Mouse (Mus musculus) MEL (cell line): Measurements from ENCODE around the gene Il5. TPM values are rescaled to one million over a fixed set of nuclear protein-coding genes. Genes with fewer than 3 reads are reported as not detected.

Source experiments
- DNase-seq: peaks from one replicate; pipeline ENCODE4 v3.0.0; 2011; ENCODE audit warnings: low read depth, low spot score
- H3K27ac ChIP-seq: 2 replicates; pipeline ENCODE4 v1.5.1; 2012; ENCODE audit warnings: low read depth, mild to moderate bottlenecking, control low read depth, low read length, moderate library complexity; ENCODE audit not compliant: control insufficient read depth
- H3K27me3 ChIP-seq, 2 experiments: fragments of 150-350 bp in 1 of 2; sonication (generic) in 1 of 2; 2 replicates each; pipeline ENCODE4 v1.6.1; 2012; ENCODE audit warnings: low read length in 2 of 2, mild to moderate bottlenecking in 2 of 2, improper control_type of control experiment in 1 of 2, moderate library complexity in 1 of 2; ENCODE audit not compliant: insufficient read depth in 2 of 2, control insufficient read depth in 1 of 2
- H3K36me3 ChIP-seq, 2 experiments: 2 replicates each; pipeline ENCODE4 v1.6.1; 2012 to 2014; ENCODE audit warnings: low read length in 2 of 2, improper control_type of control experiment in 1 of 2, inconsistent platforms in 1 of 2, mild to moderate bottlenecking in 1 of 2; ENCODE audit not compliant: insufficient read depth in 2 of 2, control insufficient read depth in 1 of 2
- H3K4me1 ChIP-seq, 2 experiments: fragments of 150-350 bp in 1 of 2; sonication (generic) in 1 of 2; 2 replicates each; pipeline ENCODE4 v1.6.1; 2012; ENCODE audit warnings: low read length in 2 of 2, improper control_type of control experiment in 1 of 2, mild to moderate bottlenecking in 1 of 2; ENCODE audit not compliant: insufficient read depth in 2 of 2, control insufficient read depth in 1 of 2
- H3K4me3 ChIP-seq, 2 experiments: fragments of 150-350 bp in 1 of 2; sonication (generic) in 1 of 2; 2 replicates each; pipeline ENCODE4 v1.5.1; 2012; ENCODE audit warnings: low read depth in 2 of 2, low read length in 2 of 2, mild to moderate bottlenecking in 2 of 2, moderate library complexity in 2 of 2, control low read depth in 1 of 2, improper control_type of control experiment in 1 of 2; ENCODE audit not compliant: control insufficient read depth in 1 of 2, insufficient read depth in 1 of 2
- H3K79me2 ChIP-seq: 2 replicates; pipeline ENCODE4 v1.6.1; 2012; ENCODE audit warnings: mild to moderate bottlenecking, low read length, moderate library complexity; ENCODE audit not compliant: control insufficient read depth, poor library complexity, insufficient read depth
- H3K9ac ChIP-seq: 2 replicates; pipeline ENCODE4 v1.6.1; 2012; ENCODE audit warnings: low read depth, mild to moderate bottlenecking, control low read depth, low read length, moderate library complexity; ENCODE audit not compliant: control insufficient read depth, poor library complexity, severe bottlenecking
- H3K9me3 ChIP-seq: fragments of 150-350 bp; sonication (generic); replicated peaks from 2 replicates; pipeline ENCODE4 v1.6.1; 2012; ENCODE audit warnings: mild to moderate bottlenecking, low read length, improper control_type of control experiment, moderate library complexity; ENCODE audit not compliant: insufficient read depth
- CHD2 ChIP-seq: IDR thresholded peaks from 2 replicates; pipeline ENCODE4 v1.6.1; 2011; ENCODE audit warnings: low read length, improper control_type of control experiment
- CTCF ChIP-seq, 3 experiments: IDR thresholded peaks in 2 of 3; conservative IDR thresholded peaks in 1 of 3; 2 replicates each; pipeline ENCODE4 v1.5.1; 2011 to 2012; ENCODE audit warnings: low read length in 3 of 3, low read depth in 2 of 3, mild to moderate bottlenecking in 2 of 3, improper control_type of control experiment in 1 of 3, inconsistent platforms in 1 of 3, mixed read lengths in 1 of 3, moderate library complexity in 1 of 3; ENCODE audit not compliant: control insufficient read depth in 1 of 3, insufficient read depth in 1 of 3, poor library complexity in 1 of 3, severe bottlenecking in 1 of 3
- ELF1 ChIP-seq: IDR thresholded peaks from 2 replicates; pipeline ENCODE4 v1.6.1; 2014; ENCODE audit warnings: low read depth, mild to moderate bottlenecking, inconsistent platforms, low read length, improper control_type of control experiment, moderate library complexity
- GABPA ChIP-seq: IDR thresholded peaks from 2 replicates; pipeline ENCODE4 v1.6.1; 2012; ENCODE audit warnings: low read depth, mild to moderate bottlenecking, inconsistent platforms, low read length, improper control_type of control experiment, moderate library complexity
- GATA1 ChIP-seq: IDR thresholded peaks from 2 replicates; pipeline ENCODE4 v1.6.1; 2011; ENCODE audit warnings: low read depth, low read length, improper control_type of control experiment
- JUND ChIP-seq: IDR thresholded peaks from 2 replicates; pipeline ENCODE4 v1.6.1; 2011; ENCODE audit warnings: low read depth, mild to moderate bottlenecking, improper control_type of control experiment, low read length
- KAT2A ChIP-seq: conservative IDR thresholded peaks from 2 replicates; pipeline ENCODE4 v1.6.1; 2012; ENCODE audit warnings: low read depth, low read length, improper control_type of control experiment, inconsistent platforms
- MAFK ChIP-seq: IDR thresholded peaks from 2 replicates; pipeline ENCODE4 v1.6.1; 2011; ENCODE audit warnings: low read depth, mild to moderate bottlenecking, low read length, improper control_type of control experiment, borderline replicate concordance
- MAZ ChIP-seq: IDR thresholded peaks from 2 replicates; pipeline ENCODE4 v1.6.1; 2012; ENCODE audit warnings: low read depth, mild to moderate bottlenecking, inconsistent platforms, low read length, improper control_type of control experiment
- MYC ChIP-seq: IDR thresholded peaks from 2 replicates; pipeline ENCODE4 v1.6.1; 2011; ENCODE audit warnings: low read depth, mild to moderate bottlenecking, low read length, improper control_type of control experiment, moderate library complexity
- NELFE ChIP-seq: IDR thresholded peaks from 2 replicates; pipeline ENCODE4 v1.6.1; 2011; ENCODE audit warnings: low read depth, low read length, improper control_type of control experiment
- RAD21 ChIP-seq: IDR thresholded peaks from 2 replicates; pipeline ENCODE4 v1.6.1; 2011; ENCODE audit warnings: mild to moderate bottlenecking, low read depth, low read length, improper control_type of control experiment
- SIN3A ChIP-seq: IDR thresholded peaks from 2 replicates; pipeline ENCODE4 v1.6.1; 2012; ENCODE audit warnings: low read length, improper control_type of control experiment, inconsistent platforms
- SMC3 ChIP-seq: IDR thresholded peaks from 2 replicates; pipeline ENCODE4 v1.6.1; 2011; ENCODE audit warnings: low read depth, low read length, improper control_type of control experiment
- TAL1 ChIP-seq: IDR thresholded peaks from 2 replicates; pipeline ENCODE4 v1.6.1; 2012; ENCODE audit warnings: mild to moderate bottlenecking, inconsistent platforms, low read length, moderate library complexity, mixed read lengths
- TBP ChIP-seq: IDR thresholded peaks from 2 replicates; pipeline ENCODE4 v1.8.0; 2011; ENCODE audit warnings: low read depth, low read length, improper control_type of control experiment
- UBTF ChIP-seq: IDR thresholded peaks from 2 replicates; pipeline ENCODE4 v1.6.1; 2012; ENCODE audit warnings: low read depth, mild to moderate bottlenecking, inconsistent platforms, low read length, improper control_type of control experiment, moderate library complexity, borderline replicate concordance; ENCODE audit not compliant: insufficient read depth
- USF1 ChIP-seq: IDR thresholded peaks from 2 replicates; pipeline ENCODE4 v1.6.1; 2014; ENCODE audit warnings: low read depth, mild to moderate bottlenecking, inconsistent platforms, low read length, improper control_type of control experiment, moderate library complexity
- USF2 ChIP-seq, 2 experiments: IDR thresholded peaks; 2 replicates each; pipeline ENCODE4 v1.6.1; 2011 to 2012; ENCODE audit warnings: improper control_type of control experiment in 2 of 2, low read length in 2 of 2, borderline replicate concordance in 1 of 2, inconsistent platforms in 1 of 2, low read depth in 1 of 2, mild to moderate bottlenecking in 1 of 2; ENCODE audit not compliant: insufficient read depth in 1 of 2
- ZC3H11A ChIP-seq: IDR thresholded peaks from 2 replicates; pipeline ENCODE4 v1.6.1; 2012; ENCODE audit warnings: low read depth, mild to moderate bottlenecking, inconsistent platforms, low read length, improper control_type of control experiment
- ZKSCAN1 ChIP-seq: IDR thresholded peaks from 2 replicates; pipeline ENCODE4 v1.6.1; 2012; ENCODE audit warnings: low read depth, mild to moderate bottlenecking, inconsistent platforms, low read length, improper control_type of control experiment, moderate library complexity
- ZMIZ1 ChIP-seq: IDR thresholded peaks from 2 replicates; pipeline ENCODE4 v1.6.1; 2012; ENCODE audit warnings: low read depth, mild to moderate bottlenecking, inconsistent platforms, low read length, improper control_type of control experiment, moderate library complexity
- polyA plus RNA-seq, 2 experiments: library from polyadenylated mRNA; stranded (reverse) in 1 of 2; unstranded in 1 of 2; fragments of >175 nt in 1 of 2; fragments of >200 nt in 1 of 2; gene quantifications; 2 replicates each; pipeline versions ENCODE4 v1.2.1 to v1.2.4; 2012; ENCODE audit warnings: low replicate concordance in 2 of 2, low read depth in 1 of 2; ENCODE audit not compliant: insufficient read length in 2 of 2, insufficient read depth in 1 of 2, missing spikeins in 1 of 2
- total RNA-seq: library from RNA; depleted of rRNA; stranded (reverse); fragments of 300-350 nt; gene quantifications from 2 replicates; pipeline ENCODE4 v1.2.3, GENCODE M21; 2012

Gene Il5
- total and polyA plus RNA-seq, 3 experiments, result not detected

DNA sequence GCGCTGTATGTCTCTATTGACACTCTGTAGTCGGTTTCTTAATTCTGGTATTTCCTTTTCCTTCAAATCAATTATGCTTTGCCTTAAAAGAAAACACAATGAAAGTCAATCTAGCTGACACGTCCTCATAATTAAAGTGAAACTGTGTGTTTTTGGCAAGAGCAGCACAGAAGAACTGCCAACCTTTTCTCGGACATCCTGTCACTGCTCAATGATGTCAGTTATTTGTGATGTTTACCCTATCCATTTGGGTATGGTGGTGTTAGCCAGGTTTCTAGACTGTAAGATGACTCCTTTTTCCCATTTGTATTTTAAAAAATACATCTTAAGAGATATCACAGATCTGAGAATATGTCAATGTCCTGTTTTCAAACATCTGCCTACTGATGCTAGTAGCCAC, 40.5 kb upstream of the Il5 start:
- Histone ChIP-seq H3K4me1 (no peaks in the 10 kb centered on the region; a peak in 1 of 4 replicates), H3K36me3 (peaks cover 0 to 63% of the 10 kb centered on the region in 2 experiments; a peak in 2 of 4 replicates), H3K79me2 (no peaks in the 10 kb centered on the region), H3K27ac (no peak overlapping the region), H3K9ac (no peak overlapping the region), H3K4me3 (no peak overlapping the region), H3K27me3 (no peaks in the 10 kb centered on the region), H3K9me3 (no peaks in the 10 kb centered on the region)
- DNase-seq, result no peak
- no peak for TF ChIP-seq TAL1
- no peak for TF ChIP-seq ZMIZ1
- no peak for TF ChIP-seq MYC
- no peak for TF ChIP-seq USF2 (IDR thresholded peaks at IDR 0.05; ENCODE audit: borderline replicate concordance in 1 of 2, insufficient read depth in 1 of 2, low read depth in 1 of 2, low read length in 2 of 2)
- TF ChIP-seq KAT2A, result no peak
- TF ChIP-seq RAD21, result no peak
- TF ChIP-seq GABPA, result no peak
- no peak for TF ChIP-seq ZKSCAN1
- TF ChIP-seq SIN3A, result no peak
- no peak for TF ChIP-seq MAFK
- no peak for TF ChIP-seq CHD2
- TF ChIP-seq CTCF (IDR thresholded peaks at IDR 0.05 in 2 of 3, conservative IDR thresholded peaks at IDR 0.05 in 1 of 3; ENCODE audit: control insufficient read depth in 1 of 3, insufficient read depth in 1 of 3, low read depth in 2 of 3, low read length in 3 of 3, poor library complexity in 1 of 3, severe bottlenecking in 1 of 3), result no peak
- TF ChIP-seq UBTF, result no peak
- no peak for TF ChIP-seq TBP
- TF ChIP-seq JUND, result no peak

GRCm38 (mm10) chr11:53681686-53682085, 38.9 kb upstream of the Il5 start:
- peak; percentile 52 for TF ChIP-seq RAD21
- TF ChIP-seq USF1, result no peak
- TF ChIP-seq ELF1, result no peak
- TF ChIP-seq CTCF (IDR thresholded peaks at IDR 0.05 in 2 of 3, conservative IDR thresholded peaks at IDR 0.05 in 1 of 3; ENCODE audit: control insufficient read depth in 1 of 3, insufficient read depth in 1 of 3, low read depth in 2 of 3, low read length in 3 of 3, poor library complexity in 1 of 3, severe bottlenecking in 1 of 3), result peak in 1 of 3 experiments; percentile 57; a peak in 3 of 6 replicates
- TF ChIP-seq MAZ, result no peak
- no peak for TF ChIP-seq GATA1
- no peak for TF ChIP-seq NELFE
- TF ChIP-seq SMC3, result peak; percentile 64
- peak; percentile 44 for TF ChIP-seq ZC3H11A
- peak; percentile 31 for DNase-seq
- Histone ChIP-seq H3K9ac (no peak overlapping the region), H3K4me1 (no peaks in the 10 kb centered on the region; a peak in 1 of 4 replicates), H3K4me3 (no peak overlapping the region), H3K9me3 (no peaks in the 10 kb centered on the region), H3K27me3 (no peaks in the 10 kb centered on the region), H3K79me2 (no peaks in the 10 kb centered on the region), H3K27ac (no peak overlapping the region), H3K36me3 (peaks cover 0 to 68% of the 10 kb centered on the region in 2 experiments; a peak in 2 of 4 replicates)
